Mouse (Mus musculus): ENCODE measurements around the gene Six2. TPM values are rescaled to one million over a fixed set of nuclear protein-coding genes. Genes with fewer than 3 reads are reported as not detected.
"Not testable (repeated sequence)": the region's sequence is repeated elsewhere in the genome, so short reads cannot be mapped to it uniquely, and the experiment has no call there.

Six2 gene
- total RNA-seq, 1 experiment from 2014 or later = not detected

DNA sequence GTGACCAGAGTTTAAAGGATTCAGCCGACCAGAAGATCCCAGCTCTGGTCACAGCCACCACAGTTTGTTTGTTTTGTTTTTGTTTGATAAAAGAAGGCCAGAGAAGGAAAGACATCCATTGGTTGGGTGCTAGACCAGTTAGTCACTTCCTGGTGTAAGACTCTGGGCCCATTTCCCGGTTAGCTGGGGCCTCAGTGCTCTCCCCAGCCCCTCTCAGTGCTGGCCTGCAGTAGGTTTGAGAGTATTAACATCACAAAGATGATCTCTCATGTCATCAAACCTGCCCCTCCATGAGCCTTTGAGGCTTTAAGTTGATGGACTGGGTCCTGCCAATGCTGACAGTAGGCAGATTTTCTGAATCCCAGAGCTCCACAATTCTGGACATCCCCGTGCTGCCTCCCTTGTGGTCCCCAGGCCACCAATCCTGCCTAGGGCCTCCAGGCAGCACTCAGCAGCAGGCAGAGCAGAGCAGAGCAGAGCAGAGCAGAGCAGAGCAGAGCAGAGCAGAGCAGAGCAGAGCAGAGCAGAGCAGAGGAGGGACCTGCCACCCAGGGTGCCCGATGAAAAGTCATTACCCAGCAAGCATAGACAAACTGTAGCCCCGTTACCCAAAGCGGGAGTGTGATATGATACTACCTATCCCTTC, 2.4 kb upstream of the Six2 start:
- DNase-seq = no peak

DNA sequence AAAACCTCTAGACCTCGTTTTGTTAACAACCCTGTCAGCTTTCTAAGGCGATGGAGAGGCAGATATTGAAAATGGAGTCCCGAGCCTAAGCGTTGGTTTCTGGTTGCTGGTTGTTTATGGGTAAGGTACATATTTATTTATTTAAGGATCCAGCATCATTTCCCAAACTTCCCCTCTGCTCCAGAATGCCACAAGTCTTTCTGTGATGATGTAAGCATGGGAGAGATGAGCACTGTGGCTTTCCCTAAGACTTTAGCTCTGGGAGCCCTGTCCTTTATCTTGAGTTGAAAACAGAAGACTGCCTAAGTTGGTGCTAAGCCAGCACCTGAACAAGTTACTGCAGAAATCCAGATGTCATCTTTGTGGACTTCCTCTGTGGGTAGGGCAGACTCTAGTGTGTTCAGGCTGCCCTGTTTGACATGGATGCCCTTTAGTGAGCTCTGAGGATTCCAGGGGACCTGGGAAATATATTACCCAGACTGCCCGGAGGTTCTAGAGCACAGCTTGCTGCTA, 1.8 kb upstream of the Six2 start:
- no peak for DNase-seq

DNA sequence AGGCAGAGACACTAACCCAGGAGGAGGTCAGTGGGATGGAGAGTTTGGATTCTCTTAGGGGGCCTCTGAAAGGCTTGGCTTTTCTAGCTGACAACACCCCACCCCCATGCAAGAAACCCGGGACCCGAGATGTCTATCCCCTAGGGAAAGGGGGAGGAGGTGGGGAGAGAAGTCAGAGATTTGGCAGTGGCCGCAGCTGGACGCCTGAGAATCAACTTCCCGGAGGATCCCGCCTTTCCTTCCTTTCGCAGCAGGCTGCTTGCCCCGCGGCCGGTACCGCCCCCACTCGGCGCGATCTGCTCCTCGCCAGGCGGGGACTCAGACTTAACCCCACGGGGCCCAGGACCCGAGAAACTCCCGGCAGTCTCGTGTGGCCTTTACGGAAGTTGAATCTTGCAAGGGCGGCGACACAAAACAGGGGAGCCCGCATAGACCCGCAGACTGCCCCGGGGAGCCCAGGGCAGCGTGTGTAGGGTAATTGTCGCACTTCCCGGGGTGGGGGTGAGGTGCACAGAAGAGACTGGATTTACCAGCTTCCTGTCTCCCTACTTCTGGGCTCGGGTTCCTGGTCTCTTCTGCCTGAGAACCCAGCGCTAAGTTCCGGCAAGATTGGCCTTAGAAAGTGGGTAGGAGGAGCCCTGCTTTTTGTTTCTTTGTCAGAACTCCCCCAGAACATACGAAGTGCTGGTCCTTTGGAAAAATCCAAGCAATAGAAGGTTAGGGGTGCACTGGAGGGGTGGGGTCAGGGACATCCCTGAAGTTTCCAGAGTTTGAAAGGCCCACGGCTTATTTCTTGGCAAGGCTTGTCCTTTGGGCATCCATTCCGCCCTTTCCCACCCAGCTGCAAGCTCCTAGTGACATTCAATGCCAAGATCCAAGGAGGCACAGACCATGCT, 1.1 kb upstream of the Six2 start:
- peak; percentile 48 for DNase-seq

DNA sequence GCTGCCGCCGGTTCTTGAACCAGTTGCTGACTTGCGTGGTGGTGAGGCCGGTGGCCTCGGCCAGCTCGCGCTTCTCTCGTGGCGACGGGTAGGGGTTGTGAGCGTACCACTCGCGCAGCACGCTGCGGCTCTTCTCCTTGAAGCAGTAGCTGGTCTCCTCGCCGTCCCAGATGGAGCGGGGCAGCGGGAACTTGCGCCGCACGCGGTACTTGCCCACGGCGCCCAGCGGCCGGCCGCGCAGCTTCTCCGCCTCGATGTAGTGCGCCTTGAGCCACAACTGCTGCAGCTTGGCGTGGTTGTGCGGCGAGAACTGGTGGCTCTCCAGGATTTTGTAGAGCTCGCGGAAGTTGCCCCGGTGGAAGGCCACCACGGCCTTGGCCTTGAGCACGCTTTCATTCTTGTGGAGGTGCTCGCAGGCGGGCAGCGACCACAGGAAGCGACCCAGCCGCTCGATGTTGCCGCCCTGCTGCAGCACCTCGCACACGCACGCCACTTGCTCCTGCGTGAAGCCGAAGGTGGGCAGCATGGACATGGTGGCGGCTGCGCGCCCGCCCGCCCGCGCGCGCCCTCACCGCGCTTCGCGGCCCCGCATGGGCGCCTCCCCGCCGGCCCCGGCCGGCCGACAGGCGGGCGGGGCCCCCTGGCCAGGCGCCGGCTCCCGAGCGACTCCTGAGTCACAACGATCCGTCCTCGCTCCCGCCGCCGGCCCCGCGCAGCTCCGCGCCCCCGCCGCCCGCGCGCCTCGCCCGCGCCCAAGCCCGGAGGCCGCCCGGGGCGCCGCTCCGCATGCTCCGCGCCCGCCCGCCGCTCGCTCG, 446 bp downstream of the Six2 start:
- DNase-seq = peak; percentile 53

DNA sequence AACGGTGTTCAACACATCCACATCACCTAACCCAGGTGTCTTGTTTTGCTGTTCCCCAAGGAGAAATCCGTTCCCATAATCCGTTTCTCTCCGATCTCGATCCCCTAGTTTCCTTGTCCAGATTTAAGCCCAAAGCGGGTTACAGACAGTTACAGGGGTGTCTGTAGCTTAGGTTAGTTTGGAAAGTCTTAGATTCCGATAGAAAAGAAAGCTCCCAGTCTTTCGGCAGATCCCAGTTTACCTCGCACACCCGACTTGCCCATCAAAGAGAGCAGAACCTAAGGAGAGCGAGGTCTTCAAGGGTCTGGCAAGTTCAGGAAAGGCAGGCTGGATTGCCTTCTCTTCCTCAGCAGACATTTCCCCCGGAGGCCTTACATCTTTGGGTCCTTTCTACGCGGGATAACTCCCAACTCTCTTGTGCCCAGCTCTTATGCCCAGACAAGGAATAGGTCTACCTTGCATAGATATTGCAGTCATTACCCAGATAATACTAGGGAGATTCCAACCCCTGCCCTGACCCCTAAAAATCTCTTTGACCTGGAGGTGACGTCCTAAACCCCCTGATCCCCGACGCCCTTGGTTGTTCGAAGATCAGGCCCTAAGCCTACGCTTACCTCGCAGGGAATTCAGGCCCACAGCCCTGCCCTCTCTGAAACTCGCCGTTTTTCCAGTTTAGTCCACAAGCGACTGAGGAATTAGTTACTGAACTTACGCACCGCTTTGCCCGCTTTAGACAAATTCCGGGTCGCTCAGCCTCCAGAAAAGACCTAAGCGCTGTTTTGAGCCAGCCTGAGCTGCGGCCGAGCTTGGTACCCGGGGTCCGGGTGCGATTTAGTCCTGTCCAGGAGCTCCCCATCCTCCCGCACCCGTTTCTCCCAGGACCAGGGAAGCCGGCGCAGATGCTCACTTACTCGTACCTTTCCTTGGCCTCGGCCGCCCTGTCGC, 1.3 kb downstream of the Six2 start:
- no peak for DNase-seq

DNA sequence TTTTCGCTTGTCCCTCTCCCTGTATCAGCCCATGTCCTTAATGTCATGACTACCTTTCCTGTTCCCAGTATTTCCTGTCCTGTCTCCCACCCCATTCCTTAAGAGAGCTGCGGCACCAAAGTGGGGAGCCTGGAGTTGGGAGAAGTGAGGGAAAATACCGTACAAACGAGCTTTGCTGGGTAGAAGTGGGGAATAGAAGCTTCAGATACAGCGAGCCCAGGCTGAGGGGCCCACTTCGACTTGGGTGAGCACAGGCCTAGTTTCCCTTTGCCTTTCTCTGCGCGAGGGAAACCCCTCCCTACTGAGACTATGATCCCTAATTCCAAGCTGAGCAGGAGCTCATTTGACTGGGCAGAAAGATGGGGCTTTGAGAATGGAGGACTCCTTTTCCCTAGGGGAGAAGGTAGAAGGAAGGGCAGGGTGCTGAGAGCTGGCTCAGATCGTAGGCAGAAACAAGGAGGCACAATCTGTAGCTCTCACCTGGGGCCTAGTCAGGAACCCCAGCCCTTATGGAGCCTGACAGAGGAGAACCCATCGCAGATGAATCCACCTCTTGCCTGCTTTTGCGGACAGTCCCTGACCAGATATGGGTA, 2.3 kb downstream of the Six2 start:
- DNase-seq = no peak

DNA sequence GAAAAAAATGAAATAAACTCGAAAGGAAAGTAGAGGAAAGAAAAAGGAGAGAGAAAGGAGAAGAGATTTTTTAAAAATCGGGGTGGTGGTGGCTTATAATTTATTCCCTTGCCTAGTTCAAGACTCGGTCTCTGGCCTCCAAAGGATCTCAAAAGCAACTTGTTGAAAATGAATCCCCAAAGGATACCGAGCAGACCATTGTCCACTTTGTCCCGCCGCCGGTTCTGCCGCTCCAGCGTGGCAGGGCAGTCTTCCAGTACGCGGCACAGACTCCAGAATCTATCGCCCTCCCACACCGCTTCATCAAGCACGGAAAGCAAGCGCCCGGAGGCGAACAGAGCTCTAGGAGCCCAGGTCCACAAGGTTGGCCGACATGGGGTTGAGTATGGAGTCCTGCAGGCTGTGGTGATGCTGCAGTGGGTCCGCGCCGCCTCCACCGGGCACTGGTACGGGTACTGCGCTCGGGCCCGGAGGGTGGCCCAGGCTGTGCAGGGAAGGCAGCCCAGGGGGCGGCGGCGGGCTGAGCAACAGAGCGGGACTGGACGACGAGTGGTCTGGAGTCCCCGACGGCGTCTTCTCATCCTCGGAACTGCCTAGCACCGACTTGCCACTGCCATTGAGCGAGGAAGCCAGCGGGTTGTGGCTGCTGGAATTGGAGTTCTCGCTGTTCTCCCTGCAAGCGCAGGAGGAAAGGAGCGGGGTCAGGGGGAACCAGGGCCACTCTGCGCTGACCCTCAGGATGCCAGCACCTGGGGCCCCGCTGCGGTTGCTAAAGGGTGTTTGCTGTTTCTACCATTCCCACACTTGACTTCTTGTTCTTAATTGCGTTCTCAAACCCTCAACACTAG, 3.0 kb downstream of the Six2 start:
- no peak for DNase-seq

DNA sequence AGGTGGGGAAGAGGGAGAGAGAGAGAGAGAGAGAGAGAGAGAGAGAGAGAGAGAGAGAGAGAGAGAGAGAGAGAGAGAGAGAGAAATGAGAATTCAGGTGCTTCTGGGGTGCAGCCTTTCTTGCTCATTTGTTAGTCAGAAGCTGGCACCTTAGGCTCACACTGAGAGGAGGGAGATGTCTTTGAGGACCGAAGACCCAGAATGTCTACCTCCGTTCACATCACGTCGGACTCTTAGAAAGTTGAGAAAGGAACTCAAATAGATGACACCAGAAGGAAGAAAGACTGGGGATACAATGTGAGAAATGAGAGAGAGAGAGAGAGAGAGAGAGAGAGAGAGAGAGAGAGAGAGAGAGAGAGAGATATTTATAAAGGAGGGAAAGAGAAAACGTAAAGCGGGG, 3.6 kb downstream of the Six2 start:
- DNase-seq = not testable (repeated sequence)

DNA sequence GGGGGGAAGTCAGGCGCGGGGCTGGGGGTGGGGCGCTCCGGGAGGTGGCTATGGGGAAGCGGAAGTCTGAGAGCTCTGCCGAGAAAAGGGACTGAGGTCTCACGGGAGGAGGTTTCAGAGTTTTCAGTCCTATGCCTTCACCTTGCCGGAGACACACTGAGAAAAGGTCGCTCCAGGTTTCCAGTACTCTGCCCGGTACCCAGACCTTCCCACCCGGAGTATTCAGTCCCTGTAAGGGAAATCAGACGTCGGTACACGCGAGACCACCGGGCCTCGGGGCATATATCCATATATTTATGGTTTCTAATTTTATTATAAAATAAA, 4.1 kb downstream of the Six2 start:
- DNase-seq = no peak

DNA sequence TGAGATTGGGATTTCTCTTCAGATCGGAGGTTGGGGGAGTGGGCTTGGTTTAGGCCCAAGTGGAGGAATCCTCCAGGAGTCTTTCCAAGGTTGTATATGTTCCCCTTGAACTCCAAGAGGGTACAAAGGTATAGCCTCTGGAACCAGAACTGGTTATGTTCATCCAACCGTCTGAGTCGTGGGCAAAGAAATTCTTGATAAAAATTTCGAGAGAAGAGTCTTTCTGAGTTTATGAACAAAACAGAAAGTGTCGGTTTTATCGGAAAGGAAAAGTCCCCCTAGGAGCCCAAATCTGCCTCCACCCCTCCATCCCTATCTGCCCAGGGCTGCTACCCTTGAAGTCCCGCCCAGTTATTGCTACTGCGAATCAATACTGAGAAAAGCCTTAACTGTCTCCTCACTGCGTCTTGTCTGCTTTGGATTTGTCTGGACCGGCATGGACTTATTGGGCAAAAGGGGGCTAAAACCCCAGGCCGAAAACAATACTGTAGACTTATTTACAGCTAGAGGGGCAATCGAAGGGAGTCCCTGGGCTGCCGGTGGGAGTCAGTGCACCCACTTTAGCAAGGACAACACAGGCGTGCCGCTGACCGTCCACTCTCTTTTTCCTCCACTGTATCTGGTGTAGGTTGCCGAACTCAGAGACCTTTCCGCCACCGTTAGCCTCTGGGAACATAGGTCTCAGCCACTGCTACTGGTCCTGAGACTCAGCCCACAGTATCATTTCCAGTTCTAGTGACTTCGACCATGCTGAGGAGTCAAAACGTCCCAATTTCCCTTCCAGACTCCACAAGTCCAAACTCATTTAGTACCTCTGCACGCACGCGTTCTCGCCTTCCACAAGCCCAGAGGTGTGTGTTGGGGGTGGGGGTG, 4.7 kb downstream of the Six2 start:
- no peak for DNase-seq

DNA sequence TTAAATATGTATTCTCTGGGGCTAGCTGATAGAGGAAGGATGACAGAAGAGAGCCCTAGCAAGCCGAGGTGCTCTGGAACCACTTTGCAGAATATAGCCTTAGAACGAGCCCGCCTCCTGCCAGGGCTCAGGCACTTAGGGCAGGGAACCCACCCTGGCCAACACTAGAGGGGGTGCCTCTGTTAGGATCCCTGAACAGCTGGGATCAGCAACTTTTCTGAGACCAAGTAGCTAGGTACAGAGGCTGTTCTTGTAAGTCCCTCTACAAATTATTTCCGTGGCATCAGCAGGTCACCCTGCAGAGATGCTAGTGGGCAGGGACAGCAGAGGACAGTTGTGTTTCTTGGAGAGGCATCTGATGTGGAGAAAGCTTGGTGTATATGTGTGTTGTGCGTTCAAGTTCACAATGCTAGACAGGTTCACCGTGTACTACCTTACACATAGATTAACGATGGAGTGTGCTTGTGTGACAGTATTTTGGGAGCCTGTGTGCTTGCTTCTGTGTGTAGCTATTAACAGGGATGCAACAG, 5.8 kb downstream of the Six2 start:
- DNase-seq = no peak

DNA sequence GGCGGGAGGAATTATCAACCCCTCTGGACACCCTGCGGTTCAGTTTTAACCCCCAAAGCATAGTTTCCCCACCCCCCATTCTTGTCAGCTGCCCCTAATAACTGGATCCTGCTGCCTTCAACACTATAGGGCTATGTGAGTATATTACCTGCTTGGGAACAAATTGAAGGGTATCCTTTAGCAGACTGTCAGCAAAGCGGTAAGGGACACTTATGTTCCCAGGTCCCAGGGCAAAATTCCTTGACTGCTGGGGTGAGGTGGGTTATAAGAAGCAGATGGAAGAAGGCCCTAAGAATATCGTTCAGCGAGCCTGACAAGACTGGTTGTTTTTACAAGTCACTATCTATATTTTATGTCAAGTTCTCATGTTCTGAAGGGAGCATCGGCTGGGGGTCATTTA, 6.3 kb downstream of the Six2 start:
- no peak for DNase-seq

DNA sequence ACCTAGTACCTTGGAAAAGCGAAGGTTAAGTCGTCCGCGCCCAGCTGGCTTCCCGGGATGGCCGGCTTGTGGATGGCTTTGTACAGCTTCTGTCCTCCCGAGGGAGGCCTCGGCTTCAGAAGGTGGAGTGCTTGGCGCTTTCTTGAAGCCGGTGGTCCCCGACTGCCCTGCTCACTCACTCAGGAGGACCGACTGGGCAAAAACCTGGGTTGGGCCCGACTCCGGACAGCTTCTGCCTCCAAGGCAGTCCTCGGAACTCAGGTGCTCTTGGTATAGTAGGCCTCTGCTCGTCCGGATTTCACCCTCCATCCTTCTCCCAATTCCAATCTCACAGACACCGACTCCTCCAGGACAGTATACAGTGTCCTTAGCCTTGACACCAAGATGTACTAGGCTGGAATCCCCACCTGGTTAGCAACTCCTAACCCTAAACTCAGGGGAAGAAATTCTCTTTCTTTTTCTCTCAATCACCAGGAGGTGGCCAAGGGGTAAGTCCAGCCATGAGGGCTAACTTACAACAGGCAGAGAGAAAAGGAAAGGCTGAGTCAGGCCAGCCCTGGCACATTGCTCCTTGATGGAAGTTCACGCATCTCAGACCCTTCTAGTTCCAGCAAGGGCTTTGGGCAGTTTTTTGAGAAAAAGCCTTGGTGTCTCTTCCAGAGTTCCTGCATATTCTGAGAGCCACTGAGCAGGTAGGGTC, 7.1 kb downstream of the Six2 start:
- DNase-seq = no peak

DNA sequence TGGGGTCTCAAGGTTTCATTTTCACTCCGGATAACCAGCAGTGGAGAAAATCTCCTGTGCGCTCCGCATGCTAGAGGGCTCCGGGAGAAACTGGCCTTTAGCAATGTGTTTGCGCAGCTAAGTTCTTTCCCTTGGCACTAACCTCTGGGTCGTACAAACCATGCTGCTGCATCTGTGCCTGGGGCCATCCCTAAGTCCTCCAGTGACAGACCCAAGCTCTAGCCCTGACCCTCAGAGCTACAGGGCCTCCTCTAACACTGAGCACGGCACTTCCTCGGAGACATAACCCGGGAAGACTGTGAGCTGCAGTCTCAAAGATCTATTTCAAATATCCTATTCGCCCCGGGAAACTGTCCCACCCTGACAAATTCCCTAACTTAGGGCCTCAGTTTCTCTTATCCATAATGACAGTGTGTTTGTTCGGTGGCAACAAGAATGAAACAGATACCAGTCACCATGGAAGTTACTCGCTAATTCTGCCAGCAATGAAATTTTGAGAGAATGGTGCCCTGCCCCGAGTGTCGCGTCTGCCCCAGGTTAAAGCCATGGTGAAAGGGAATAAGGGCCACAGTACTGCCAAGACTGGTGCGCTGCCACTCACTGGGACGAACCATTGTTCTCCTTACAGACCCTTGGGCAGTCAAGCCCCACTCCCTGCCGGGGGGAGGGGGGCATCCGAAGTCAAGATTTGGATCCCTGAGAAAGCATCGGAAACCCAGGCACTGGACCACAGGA, 7.8 kb downstream of the Six2 start:
- no peak for DNase-seq

DNA sequence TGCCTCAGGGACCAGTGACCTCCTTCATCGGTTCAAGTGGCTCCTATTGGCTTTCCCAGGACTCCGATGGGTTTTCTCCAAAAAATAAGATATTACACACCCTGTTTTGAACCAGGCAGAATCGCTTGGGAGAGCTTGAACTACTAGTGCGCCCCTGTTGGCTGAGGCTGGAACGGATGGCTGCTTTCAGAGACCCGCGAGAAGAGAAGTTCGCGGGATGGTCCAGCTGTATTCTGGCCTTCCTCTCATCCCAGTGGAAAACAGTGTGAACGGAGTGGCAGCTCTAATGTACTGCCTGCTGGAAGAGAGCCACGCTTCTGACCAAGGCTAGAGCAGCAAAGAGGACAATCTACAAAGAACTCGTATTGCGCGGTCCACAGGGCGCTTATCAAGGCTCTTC, 8.4 kb downstream of the Six2 start:
- DNase-seq = peak; percentile 37

DNA sequence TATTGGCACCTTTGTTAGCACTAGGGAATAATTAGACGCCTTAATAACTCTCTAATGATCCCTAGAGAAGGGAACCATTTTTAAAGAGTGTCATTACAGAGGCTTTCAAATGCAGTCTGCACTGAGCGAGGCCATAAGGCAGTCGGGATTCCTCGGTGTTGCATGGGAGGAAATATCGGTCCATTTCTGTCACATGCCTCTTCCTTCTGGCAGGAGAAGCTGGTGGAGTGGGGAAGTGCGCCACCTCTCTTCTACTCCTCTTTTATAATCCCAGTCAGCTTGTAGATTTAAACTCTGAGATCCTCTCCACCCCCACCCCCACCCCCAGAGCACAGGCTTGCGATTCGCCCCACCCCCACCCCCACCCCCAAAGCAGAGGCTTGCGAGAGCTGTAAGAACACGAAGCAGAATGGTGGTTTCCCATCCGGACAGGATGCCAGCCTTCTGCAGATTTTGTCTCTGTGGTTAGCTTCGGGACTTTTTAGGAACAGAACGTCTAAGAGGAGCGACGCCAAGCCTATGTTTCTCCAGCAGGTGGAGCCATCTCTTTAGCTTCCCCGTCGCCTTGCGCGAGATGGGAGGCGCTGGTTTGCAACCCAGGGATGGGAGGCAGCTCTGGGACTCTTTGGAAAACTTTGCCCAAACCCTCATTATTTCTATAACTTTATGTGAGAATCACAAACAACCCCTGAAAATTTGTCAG, 23.3 kb downstream of the Six2 start:
- DNase-seq = peak; percentile 83

DNA sequence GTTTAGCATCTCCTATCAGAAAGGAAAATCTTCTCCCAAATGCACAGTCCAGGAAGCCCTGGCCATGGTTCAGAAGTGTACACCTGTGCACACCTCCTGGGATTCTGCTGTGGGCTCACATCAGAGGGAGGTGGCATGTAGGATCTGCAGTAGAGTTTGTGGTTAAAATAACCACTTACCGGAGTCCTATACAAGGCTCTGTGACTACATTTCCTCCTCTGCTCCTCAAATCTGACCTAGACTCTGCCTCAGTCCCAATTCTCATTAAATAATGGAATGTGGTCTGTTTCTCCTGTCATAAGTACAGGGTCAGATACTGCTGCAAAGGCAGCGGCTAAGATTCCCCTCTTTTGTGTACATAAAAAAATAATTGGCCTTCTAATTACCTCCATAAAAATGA, 23.9 kb downstream of the Six2 start:
- no peak for DNase-seq

All from adrenal gland, postnatal 14 days (tissue).